Mouse (Mus musculus) gastrocnemius, adult 8-10 months (tissue): ENCODE measurements at regions not wholly inside any gene's neighbourhood (a gene's known extent, or its start where the extent isn't known, plus 50 kb on each side); places are given as distances from the start of the nearest gene placed in this dataset.
A peak's percentile ranks its signal among the peaks of the same experiment; 100 is the strongest.
"Not testable (repeated sequence)": the region's sequence is repeated elsewhere in the genome, so short reads cannot be mapped to it uniquely, and the experiment has no call there.

ENCODE experiments used
- DNase-seq, 2 experiments: peaks; one replicate each; pipeline ENCODE4 v3.0.0; 2022; ENCODE audit warnings: low spot score in 2 of 2

- no peak for DNase-seq
These were observed 53.3 kb upstream of the Creb5 start for GRCm38 (mm10) chr6:53233777-53234176.

GRCm38 (mm10) chr6:53232616-53233015 is 54.5 kb upstream of the Creb5 start:
- no peak for DNase-seq

GRCm38 (mm10) chr6:53229350-53229749 is 57.7 kb upstream of the Creb5 start:
- no peak for DNase-seq

GRCm38 (mm10) chr6:53222104-53222503 is 65.0 kb upstream of the Creb5 start:
- no peak for DNase-seq

GRCm38 (mm10) chr6:53221668-53222005 is 65.4 kb upstream of the Creb5 start:
- DNase-seq, result no peak

GRCm38 (mm10) chr6:53220784-53221667 is 66.0 kb upstream of the Creb5 start:
- DNase-seq, result no peak

GRCm38 (mm10) chr6:53218871-53219286 is 68.2 kb upstream of the Creb5 start:
- no peak for DNase-seq

GRCm38 (mm10) chr6:53217234-53218015 is 69.6 kb upstream of the Creb5 start:
- DNase-seq, result peak in 1 of 2 experiments; percentile 10

- DNase-seq, result no peak
These were observed 70.4 kb upstream of the Creb5 start for GRCm38 (mm10) chr6:53216715-53217114.

GRCm38 (mm10) chr6:53211420-53211819 is 75.7 kb upstream of the Creb5 start:
- no peak for DNase-seq

- no peak for DNase-seq
These were observed 77.7 kb upstream of the Creb5 start for GRCm38 (mm10) chr6:53209398-53209797.

GRCm38 (mm10) chr6:53208474-53208873 is 78.6 kb upstream of the Creb5 start:
- DNase-seq, result no peak

GRCm38 (mm10) chr6:53207781-53208180 is 79.3 kb upstream of the Creb5 start:
- no peak for DNase-seq

- DNase-seq, result no peak
These were observed 79.7 kb upstream of the Creb5 start for GRCm38 (mm10) chr6:53207361-53207760.

GRCm38 (mm10) chr6:53201281-53201956 is 85.7 kb upstream of the Creb5 start:
- peak in 1 of 2 experiments; percentile 2 for DNase-seq

GRCm38 (mm10) chr6:53199474-53199873 is 87.6 kb upstream of the Creb5 start:
- DNase-seq, result no peak

GRCm38 (mm10) chr6:53182131-53182530 is 104.9 kb upstream of the Creb5 start:
- DNase-seq, result not testable (repeated sequence)

GRCm38 (mm10) chr6:53164423-53164841 is 96.0 kb upstream of the Jazf1 start:
- DNase-seq, result no peak

GRCm38 (mm10) chr6:53163091-53163490 is 94.7 kb upstream of the Jazf1 start:
- DNase-seq, result no peak

- DNase-seq, result no peak
These were observed 93.2 kb upstream of the Jazf1 start for GRCm38 (mm10) chr6:53161627-53162026.

GRCm38 (mm10) chr6:53154621-53155020 is 86.2 kb upstream of the Jazf1 start:
- DNase-seq, result no peak

GRCm38 (mm10) chr6:53147478-53147877 is 79.0 kb upstream of the Jazf1 start:
- DNase-seq, result no peak
